Mouse (Mus musculus) midbrain, postnatal 0 days (tissue): ENCODE measurements around the gene Dscam. TPM values are rescaled to one million over a fixed set of nuclear protein-coding genes. Genes with fewer than 3 reads are reported as not detected.
A peak's percentile ranks its signal among the peaks of the same experiment; 100 is the strongest.

ENCODE experiments used
- ATAC-seq: fragments of 200-750 bp; cut with Nextera tagmentation; 2 replicates; pipeline ENCODE4 v1.8.0; 2017; ENCODE audit warnings: moderate number of reproducible peaks, mild to moderate bottlenecking, moderate TSS enrichment, moderate library complexity; ENCODE audit not compliant: low FRiP score
- DNase-seq: peaks from one replicate; pipeline ENCODE4 v3.0.0-alpha.2; 2015; ENCODE audit warnings: low spot score
- H3K27ac ChIP-seq: fragments of 300-500 bp; sonication (generic); 2 replicates; pipeline ENCODE4 v1.5.1; 2014; ENCODE audit warnings: low read depth, mild to moderate bottlenecking, low read length, mixed read lengths
- H3K27me3 ChIP-seq: fragments of 300-500 bp; sonication (generic); 2 replicates; pipeline ENCODE4 v1.6.1; 2014; ENCODE audit warnings: low read length, control low read depth, mixed read lengths; ENCODE audit not compliant: insufficient read depth
- H3K36me3 ChIP-seq: fragments of 300-500 bp; sonication (generic); 2 replicates; pipeline ENCODE4 v1.6.1; 2014; ENCODE audit warnings: low read length, control low read depth, mixed read lengths; ENCODE audit not compliant: insufficient read depth
- H3K4me1 ChIP-seq: fragments of 300-500 bp; sonication (generic); 2 replicates; pipeline ENCODE4 v1.6.1; 2014; ENCODE audit warnings: mild to moderate bottlenecking, control low read depth, antibody characterized with exemption, low read length, mixed read lengths; ENCODE audit not compliant: insufficient read depth
- H3K4me2 ChIP-seq: fragments of 300-500 bp; sonication (generic); 2 replicates; pipeline ENCODE4 v1.6.1; 2014; ENCODE audit warnings: low read depth, mild to moderate bottlenecking, low read length, mixed read lengths; ENCODE audit not compliant: poor library complexity, severe bottlenecking
- H3K4me3 ChIP-seq: fragments of 300-500 bp; sonication (generic); 2 replicates; pipeline ENCODE4 v1.5.1; 2014; ENCODE audit warnings: low read depth, mild to moderate bottlenecking, low read length, moderate library complexity
- H3K9ac ChIP-seq: fragments of 300-500 bp; sonication (generic); replicated peaks from 2 replicates; pipeline ENCODE4 v1.6.1; 2014; ENCODE audit warnings: mild to moderate bottlenecking, low read length, moderate library complexity, mixed read lengths; ENCODE audit not compliant: poor library complexity, severe bottlenecking
- H3K9me3 ChIP-seq: fragments of 300-500 bp; sonication (generic); 2 replicates; pipeline ENCODE4 v1.6.1; 2016; ENCODE audit warnings: low read length, control low read depth
- CTCF ChIP-seq: IDR thresholded peaks from 2 replicates; pipeline ENCODE4 v1.5.1; 2016; ENCODE audit warnings: antibody characterized with exemption, mild to moderate bottlenecking
- WGBS: fragments of 180-500 bp; shearing (Covaris S2); extraction: QIAGEN DNeasy Blood & Tissue Kit; methylation state at CpG from one replicate; pipeline ENCODE4 v1.1.7; 2014; 5-methylcytosine and 5-hydroxymethylcytosine counted together
- polyA plus RNA-seq: library from polyadenylated mRNA; unstranded; fragments of >200 nt; fragmentation: Nextera tagmentation; extraction: Ambion mirVana; gene quantifications from 2 replicates; pipeline ENCODE4 v1.2.1, GENCODE M21; 2015
- total RNA-seq: library from RNA; depleted of rRNA; stranded (reverse); fragments of >200 nt; gene quantifications from 2 replicates; pipeline ENCODE4 v1.2.3, GENCODE M21; 2014

Dscam gene
- total and polyA plus RNA-seq, 2 experiments from 2014 or later, result 15.1 to 64.6 TPM

DNA sequence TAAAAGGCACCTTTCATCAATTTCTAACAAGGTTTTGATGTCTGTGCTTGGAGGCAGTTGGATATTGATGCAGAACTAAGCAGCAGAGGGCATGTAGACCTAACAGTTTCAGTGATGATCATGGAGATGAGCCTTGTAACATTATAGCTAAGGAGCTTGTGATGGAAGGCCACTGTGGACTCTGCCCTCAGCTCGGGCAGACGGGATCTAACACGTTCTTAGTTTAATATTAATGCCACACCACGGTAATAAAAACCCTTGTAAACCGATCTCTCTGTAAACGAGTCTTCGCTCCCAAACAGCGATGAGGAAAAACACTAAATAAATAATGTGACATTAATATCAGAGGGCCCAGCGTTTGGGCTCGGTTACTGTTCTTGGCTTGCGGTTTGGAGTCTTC lies 569.8 kb downstream of the Dscam start:
- H3K4me3 ChIP-seq, result no peak overlapping the region
- DNase-seq (no peak), ATAC-seq (no peak)
- 81% methylated on average over 11 of the region's 11 CpGs for WGBS
- no peak overlapping the region for H3K4me2 ChIP-seq
- no peak overlapping the region for H3K27ac ChIP-seq
- H3K9ac ChIP-seq, result no peak overlapping the region
- TF ChIP-seq CTCF, result no peak
- H3K4me1 ChIP-seq, result no peaks in the 10 kb centered on the region
- H3K9me3 ChIP-seq, result no peaks in the 10 kb centered on the region
- no peaks in the 10 kb centered on the region for H3K27me3 ChIP-seq
- peaks cover 8% of the 10 kb centered on the region; the same call in 1 of the 2 replicates for H3K36me3 ChIP-seq

GRCm38 (mm10) chr16:96599401-96600060 lies 571.0 kb downstream of the Dscam start:
- H3K36me3 ChIP-seq, result peaks cover 8% of the 10 kb centered on the region; the same call in 1 of the 2 replicates
- TF ChIP-seq CTCF, result no peak
- ATAC-seq (no peak), DNase-seq (no peak)
- no peak overlapping the region for H3K4me2 ChIP-seq
- H3K9me3 ChIP-seq, result no peaks in the 10 kb centered on the region
- H3K27me3 ChIP-seq, result no peaks in the 10 kb centered on the region
- H3K27ac ChIP-seq, result no peak overlapping the region
- no peaks in the 10 kb centered on the region for H3K4me1 ChIP-seq
- H3K9ac ChIP-seq, result no peak overlapping the region
- 75% methylated on average over 3 of the region's 3 CpGs for WGBS
- no peak overlapping the region for H3K4me3 ChIP-seq

GRCm38 (mm10) chr16:96575841-96576240 lies 594.7 kb downstream of the Dscam start:
- Histone ChIP-seq H3K4me1 (no peaks in the 10 kb centered on the region), H3K9me3 (no peaks in the 10 kb centered on the region), H3K27ac (no peak overlapping the region), H3K4me2 (no peak overlapping the region), H3K4me3 (no peak overlapping the region), H3K27me3 (no peaks in the 10 kb centered on the region), H3K36me3 (no peaks in the 10 kb centered on the region), H3K9ac (no peak overlapping the region)
- ATAC-seq (no peak), DNase-seq (no peak)
- 85% methylated on average over 5 of the region's 5 CpGs for WGBS
- TF ChIP-seq CTCF, result no peak

DNA sequence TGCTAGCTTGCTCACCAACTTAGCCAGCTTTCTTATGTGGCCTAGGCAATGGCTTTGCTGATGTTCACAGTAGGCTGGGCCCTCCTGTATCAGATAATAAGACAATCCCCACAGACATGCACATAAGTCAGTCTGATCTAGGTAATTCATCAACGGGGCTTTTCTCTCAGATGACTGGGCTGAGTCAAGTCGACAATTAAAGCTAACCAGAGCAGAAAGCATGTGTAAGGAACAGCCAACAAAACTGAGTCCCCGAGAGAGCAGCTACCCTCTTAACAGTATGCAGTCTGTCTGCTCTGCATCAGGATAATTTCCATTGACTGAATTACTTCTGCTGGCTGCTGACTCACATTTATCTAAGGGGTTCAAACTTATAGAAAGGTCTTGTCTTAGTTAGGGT lies 603.1 kb downstream of the Dscam start:
- 72% methylated on average over 3 of the region's 3 CpGs for WGBS

DNA sequence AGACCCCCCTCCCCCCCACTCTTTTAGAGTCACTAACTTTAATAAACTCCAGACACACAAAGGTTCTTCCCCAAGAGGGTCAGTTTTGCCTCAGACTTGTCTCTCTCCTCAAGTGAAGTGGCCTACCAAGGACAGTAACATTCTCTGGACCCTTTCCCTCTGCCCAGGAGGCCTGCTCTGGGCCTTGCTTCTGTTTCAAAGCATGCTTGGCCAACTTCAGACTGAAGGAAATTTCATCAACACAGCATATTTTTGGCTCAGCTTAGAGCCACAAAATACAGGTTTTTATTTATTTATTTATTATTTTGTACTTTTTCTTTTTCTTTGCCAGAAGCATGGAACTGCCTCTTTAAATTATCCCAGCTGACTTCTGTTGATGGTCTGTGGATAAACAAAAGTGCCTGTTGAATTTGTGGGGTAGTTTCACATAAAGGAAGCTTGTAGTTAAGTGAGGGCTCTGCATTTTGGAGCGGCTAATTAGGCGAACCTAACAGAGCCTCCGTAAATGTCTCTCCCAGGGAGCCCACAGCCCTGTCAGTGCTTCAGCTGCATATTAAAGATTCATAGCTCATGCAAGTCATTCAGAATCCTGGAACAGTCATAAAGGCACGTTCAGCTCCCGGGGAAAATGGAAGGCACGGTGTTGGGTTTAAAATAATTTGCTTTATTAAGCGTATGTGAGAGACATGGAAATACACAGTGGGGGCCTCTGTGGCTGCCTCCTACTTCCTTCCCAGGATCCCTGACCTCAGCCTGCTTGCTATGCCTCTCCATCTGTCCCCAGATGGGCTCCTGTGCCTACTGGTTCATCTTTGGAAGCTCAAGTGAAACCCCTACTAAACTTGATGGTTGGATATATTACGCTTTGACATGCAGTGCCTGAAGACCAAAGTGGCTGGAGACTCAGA lies 606.9 kb downstream of the Dscam start:
- DNase-seq, result peak; percentile 74
- peak; percentile 54; the same call in 1 of the 2 replicates for ATAC-seq
- Histone ChIP-seq H3K36me3 (no peaks in the 10 kb centered on the region), H3K4me2 (no peak overlapping the region), H3K27ac (peak overlapping the region; percentile 71), H3K9me3 (no peaks in the 10 kb centered on the region), H3K9ac (no peak overlapping the region), H3K4me1 (peaks cover 4% of the 10 kb centered on the region; the same call in 1 of the 2 replicates), H3K4me3 (no peak overlapping the region), H3K27me3 (no peaks in the 10 kb centered on the region)
- 29% methylated on average over 8 of the region's 8 CpGs for WGBS
- no peak for TF ChIP-seq CTCF

More for the DNA sequence above, 603.1 kb downstream of the Dscam start:
- Histone ChIP-seq H3K27ac (no peak overlapping the region), H3K4me3 (no peak overlapping the region), H3K36me3 (no peaks in the 10 kb centered on the region), H3K4me2 (no peak overlapping the region), H3K9me3 (no peaks in the 10 kb centered on the region), H3K9ac (no peak overlapping the region), H3K27me3 (no peaks in the 10 kb centered on the region), H3K4me1 (peaks cover 4% of the 10 kb centered on the region; the same call in 1 of the 2 replicates)
- ATAC-seq, result no peak
- DNase-seq, result peak; percentile 19
- TF ChIP-seq CTCF, result no peak

DNA sequence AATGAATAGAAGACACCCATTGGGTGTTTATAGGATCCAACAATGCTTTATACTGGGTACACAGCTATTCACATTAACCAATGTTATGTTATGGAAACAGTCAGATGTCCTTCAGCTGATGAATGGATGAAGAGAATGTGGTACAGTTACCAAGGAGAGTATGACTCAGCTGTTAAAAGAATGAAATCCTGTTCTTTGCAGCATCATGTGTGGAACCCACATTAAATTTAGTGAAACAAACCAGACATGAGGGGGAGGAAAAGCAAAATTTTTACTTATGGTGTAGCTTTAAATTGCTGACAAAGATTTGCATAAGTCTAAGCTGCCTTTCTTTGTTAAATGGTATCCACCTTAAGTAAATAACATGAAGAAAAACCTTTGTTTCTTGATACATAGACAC lies 610.8 kb downstream of the Dscam start:
- H3K27ac ChIP-seq, result no peak overlapping the region
- DNase-seq (no peak), ATAC-seq (no peak)
- H3K4me3 ChIP-seq, result no peak overlapping the region
- H3K4me2 ChIP-seq, result no peak overlapping the region
- no peak for TF ChIP-seq CTCF
- H3K4me1 ChIP-seq, result peaks cover 4% of the 10 kb centered on the region; the same call in 1 of the 2 replicates
- no peaks in the 10 kb centered on the region for H3K9me3 ChIP-seq
- H3K36me3 ChIP-seq, result no peaks in the 10 kb centered on the region
- H3K27me3 ChIP-seq, result no peaks in the 10 kb centered on the region
- H3K9ac ChIP-seq, result no peak overlapping the region
